Mouse (Mus musculus): ENCODE measurements at regions not wholly inside any gene's neighbourhood (a gene's known extent, or its start where the extent isn't known, plus 50 kb on each side); places are given as distances from the start of the nearest gene placed in this dataset.
A peak's percentile ranks its signal among the peaks of the same experiment; 100 is the strongest.

DNA sequence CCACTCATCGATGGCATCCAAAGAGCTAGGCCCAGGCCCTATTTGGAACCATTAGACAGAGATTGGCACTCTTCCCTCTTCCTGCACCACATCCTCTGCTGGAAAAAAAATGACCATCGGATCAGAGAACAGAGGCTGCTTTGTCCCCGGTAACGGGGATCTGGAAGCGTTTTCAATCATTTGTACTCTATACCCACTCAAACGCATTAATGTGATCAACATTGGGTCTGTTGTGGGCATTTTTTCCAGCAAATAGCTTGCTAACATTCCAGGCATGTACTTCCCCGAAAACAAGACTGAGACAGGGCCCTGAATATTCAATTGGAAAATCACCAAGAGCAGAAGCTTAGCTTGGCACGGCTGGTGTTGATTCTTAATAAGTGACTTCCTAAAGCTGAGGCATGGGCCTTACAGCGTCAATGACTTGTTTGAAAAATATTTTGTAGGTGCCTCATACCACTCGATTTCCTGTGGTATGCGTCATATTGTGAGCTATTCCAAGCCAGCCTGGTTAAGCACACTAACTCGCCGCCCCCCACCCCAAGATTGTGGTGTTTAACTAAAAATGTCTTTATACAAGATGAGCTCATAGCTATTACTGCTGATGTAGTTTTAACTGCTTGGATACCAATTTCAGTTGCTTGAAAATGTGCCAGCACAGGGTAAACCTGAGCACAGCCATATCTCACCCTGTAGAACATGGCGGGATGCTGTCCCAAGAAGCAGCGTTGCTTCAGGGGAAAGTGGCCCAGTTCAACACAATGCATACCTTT lies 308.0 kb downstream of the Spry2 start:
- H3K27ac ChIP-seq, result peak overlapping the region; percentile 85
- no peak for TF ChIP-seq CTCF (IDR thresholded peaks at IDR 0.05)
- H3K4me3 ChIP-seq, result no peak overlapping the region
- DNase-seq (ENCODE audit: extremely low spot score in 1 of 2, low spot score in 2 of 2), result peak in 1 of 2 experiments; percentile 53
- intact Hi-C loops (cut with DNase I), result loop anchor here (1.0 kb wide), 2 partner anchors 144 to 309 kb away; no protein-coding TSS in a partner anchor

DNA sequence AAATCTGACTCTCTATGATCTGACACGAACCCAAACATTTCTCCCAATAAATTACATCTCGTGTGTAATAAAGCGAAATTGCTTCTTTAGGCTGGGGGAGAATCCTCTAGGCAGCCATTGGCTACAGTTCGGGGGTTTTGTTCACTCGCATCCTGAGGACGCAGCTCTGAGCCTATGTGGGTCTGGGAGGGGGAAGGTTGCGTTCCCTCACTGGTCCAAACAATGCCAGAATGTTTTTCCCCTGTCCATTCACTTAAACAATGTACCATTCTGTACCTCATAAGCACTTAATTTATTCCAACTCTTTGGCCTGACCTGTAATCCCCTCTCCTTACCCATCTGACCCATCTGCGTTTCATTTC lies 308.6 kb downstream of the Spry2 start:
- Histone ChIP-seq H3K27ac (peak overlapping the region; percentile 44), H3K4me3 (no peak overlapping the region)
- TF ChIP-seq CTCF (IDR thresholded peaks at IDR 0.05), result no peak
- no peak for DNase-seq (ENCODE audit: extremely low spot score in 1 of 2, low spot score in 2 of 2)
- intact Hi-C loops (cut with DNase I), result loop anchor here (1.0 kb wide), 2 partner anchors 144 to 309 kb away; no protein-coding TSS in a partner anchor

DNA sequence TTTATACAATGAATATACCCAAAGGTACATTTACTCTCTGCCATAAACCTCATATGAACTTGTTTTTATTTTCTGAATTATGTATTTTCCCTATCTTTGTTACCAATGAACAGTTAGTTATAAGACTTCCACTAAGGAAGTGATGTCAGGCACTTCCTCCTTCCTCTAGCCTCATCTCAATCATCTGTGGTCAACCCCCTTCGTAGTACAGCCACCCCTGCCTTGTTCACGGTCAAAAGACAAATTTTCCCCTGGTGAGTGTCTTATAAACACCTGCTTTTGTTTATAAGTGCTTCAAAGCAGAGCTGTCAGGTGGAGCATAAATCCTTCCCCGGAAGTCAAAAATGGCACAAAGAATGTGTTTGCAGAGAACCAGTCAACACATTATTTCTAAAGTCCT lies 312.0 kb downstream of the Spry2 start:
- TF ChIP-seq CTCF (IDR thresholded peaks at IDR 0.05), result no peak
- Histone ChIP-seq H3K4me3 (no peak overlapping the region), H3K27ac (no peak overlapping the region)
- DNase-seq (ENCODE audit: extremely low spot score in 1 of 2, low spot score in 2 of 2), result no peak
- intact Hi-C loops (cut with DNase I), result no loop called here

DNA sequence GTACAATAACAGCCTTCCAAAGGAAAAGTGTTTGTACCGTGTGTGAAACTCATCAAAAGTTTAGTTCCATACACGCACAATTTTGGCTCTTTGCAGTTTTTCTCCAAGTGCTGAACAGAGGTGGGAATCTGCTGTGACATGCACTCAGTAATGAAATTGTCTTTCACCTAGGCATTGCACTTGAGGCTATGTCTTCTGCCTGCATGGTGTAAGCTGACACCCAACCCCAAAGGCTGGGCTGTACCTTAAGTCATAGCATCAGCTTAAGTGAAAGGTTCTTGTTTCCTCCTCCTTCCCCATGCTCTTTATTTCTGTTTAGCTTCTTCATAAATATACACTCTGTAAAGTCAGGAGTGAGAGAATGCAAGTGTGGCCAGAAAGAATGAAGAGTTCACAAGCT lies 313.1 kb downstream of the Spry2 start:
- Histone ChIP-seq H3K4me3 (no peak overlapping the region), H3K27ac (no peak overlapping the region)
- DNase-seq (ENCODE audit: extremely low spot score in 1 of 2, low spot score in 2 of 2), result no peak
- TF ChIP-seq CTCF (IDR thresholded peaks at IDR 0.05), result no peak
- intact Hi-C loops (cut with DNase I), result no loop called here

DNA sequence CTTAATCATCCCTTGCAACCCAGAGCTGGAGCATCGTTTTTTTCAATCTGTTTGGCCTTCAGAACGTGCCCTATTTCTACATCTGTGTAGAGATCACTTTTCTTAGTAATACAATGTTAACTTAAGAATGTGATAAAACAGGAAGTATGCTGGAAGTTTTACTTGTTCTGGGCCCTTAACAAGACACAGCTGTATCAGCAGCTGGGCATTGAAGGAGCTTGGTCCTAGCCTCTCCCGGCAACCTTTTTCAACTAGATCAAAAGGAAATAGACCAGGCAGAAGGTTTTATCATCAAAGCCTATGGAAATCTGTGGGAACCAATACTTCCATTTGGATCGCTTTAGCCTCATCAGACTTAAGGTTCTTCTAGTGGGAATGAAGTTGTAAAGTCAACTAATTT lies 317.9 kb downstream of the Ndfip2 start:
- no peak overlapping the region for H3K27ac ChIP-seq
- no peak for DNase-seq (ENCODE audit: extremely low spot score in 1 of 2, low spot score in 2 of 2)
- TF ChIP-seq CTCF (IDR thresholded peaks at IDR 0.05), result no peak
- intact Hi-C loops (cut with DNase I), result no loop called here
- H3K4me3 ChIP-seq, result no peak overlapping the region

DNA sequence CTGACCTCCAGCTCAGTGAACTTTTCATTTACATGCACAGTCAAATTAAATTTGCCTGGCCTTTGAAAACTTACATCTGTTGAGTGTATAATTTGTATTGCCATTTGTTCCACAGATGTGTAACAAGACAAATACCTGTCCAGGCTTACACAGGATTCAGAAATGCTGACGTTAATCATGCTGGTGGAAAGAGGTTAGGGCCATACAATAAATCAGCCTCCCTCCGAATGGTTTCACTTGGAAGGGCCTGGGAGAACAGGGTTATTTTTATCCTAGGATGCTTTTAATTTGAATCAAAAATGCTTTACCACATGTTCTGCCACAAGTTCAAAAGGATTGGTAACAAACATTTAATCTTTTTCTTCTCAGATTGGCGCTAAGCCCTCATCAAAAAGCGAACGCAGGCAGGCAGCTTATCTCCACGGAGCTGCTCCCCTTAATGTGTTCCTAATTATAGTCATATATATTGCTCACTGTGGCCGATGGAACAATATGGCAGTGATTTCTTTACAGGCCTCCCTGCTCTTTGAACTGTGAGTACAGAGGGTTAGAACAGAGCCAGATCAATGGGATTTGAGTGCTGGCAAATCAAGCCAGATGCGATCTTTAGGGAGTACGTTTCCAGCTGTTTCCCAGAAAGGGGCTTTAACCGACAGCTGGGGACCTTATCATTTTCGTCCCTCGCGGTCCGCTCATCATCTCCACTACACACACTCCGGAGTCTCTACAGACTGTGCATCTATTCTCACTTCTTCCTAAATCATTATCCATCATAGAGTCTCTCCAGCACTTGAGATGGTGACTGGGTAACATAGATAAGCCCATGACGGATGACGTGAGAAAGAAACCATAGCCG lies 313.9 kb downstream of the Ndfip2 start:
- TF ChIP-seq CTCF (IDR thresholded peaks at IDR 0.05), result no peak
- H3K27ac ChIP-seq, result no peak overlapping the region
- no peak for DNase-seq (ENCODE audit: extremely low spot score in 1 of 2, low spot score in 2 of 2)
- no peak overlapping the region for H3K4me3 ChIP-seq
- intact Hi-C loops (cut with DNase I), result no loop called here

DNA sequence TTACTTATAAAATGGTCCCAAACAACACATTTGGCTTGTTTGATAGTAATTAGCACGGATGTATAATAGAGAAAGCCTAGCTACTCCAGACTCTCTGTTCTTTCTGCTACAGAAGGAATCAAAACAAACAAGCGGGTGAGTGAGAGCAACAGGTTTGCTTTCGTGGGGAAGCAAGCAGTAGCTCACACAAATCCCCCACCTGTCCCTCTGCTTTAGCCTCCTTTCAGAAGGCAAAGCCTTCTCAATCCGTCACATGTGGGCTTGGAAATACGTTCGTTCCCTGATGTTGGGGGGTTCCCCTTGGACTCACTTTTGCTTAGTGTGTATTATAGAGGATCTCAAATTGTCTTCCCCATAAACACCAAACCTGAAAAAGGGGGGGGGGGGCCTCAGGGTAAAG lies 311.8 kb downstream of the Ndfip2 start:
- no peak for DNase-seq (ENCODE audit: extremely low spot score in 1 of 2, low spot score in 2 of 2)
- TF ChIP-seq CTCF (IDR thresholded peaks at IDR 0.05), result no peak
- no peak overlapping the region for H3K27ac ChIP-seq
- H3K4me3 ChIP-seq, result no peak overlapping the region
- intact Hi-C loops (cut with DNase I), result no loop called here

DNA sequence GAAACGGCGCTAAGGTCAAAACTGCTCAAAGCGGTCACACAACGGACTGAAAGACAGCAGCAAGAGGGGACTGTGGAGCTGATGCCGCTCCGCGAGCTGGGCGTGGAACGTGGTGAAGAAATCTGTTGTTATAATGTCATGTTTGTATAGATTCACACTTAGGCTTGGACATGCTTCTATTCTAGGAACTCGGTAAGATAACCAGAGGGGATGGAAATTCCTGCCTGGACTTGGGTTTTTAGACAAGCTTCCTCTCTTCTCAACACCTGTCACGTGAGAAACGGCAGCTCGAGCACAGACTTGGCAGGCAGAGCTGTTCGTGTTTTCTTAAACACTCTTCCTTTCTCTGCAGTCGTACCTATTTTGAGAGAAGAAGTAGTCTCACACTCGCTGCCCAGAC lies 307.5 kb downstream of the Ndfip2 start:
- peak overlapping the region; percentile 36 for H3K4me3 ChIP-seq
- intact Hi-C loops (cut with DNase I), result loop anchor here (5.0 kb wide), 1 partner anchor 56 kb away; no protein-coding TSS in a partner anchor
- H3K27ac ChIP-seq, result peak overlapping the region; percentile 63
- peak in 1 of 2 experiments; percentile 35 for DNase-seq (ENCODE audit: extremely low spot score in 1 of 2, low spot score in 2 of 2)
- TF ChIP-seq CTCF (IDR thresholded peaks at IDR 0.05), result no peak

DNA sequence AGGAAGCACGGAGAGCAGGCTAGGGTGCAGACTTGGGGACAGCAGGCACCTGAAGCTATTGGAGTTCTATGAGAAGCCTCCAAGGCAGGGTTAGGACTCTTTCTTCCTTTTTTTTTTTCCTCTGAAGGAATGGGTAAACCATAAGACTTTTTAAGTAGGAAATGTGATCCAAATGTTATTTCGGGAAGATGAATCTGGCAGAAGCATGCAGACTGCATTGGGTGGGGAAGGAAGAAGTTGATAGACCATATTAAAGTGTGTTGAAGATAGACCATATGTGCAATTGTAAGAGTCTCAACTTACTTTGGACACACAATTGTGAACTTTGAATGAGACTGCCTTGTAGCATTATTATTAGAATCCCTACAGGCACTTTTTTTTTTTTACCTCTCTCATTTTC lies 304.5 kb downstream of the Ndfip2 start:
- DNase-seq (ENCODE audit: extremely low spot score in 1 of 2, low spot score in 2 of 2), result no peak
- Histone ChIP-seq H3K27ac (no peak overlapping the region), H3K4me3 (no peak overlapping the region)
- no peak for TF ChIP-seq CTCF (IDR thresholded peaks at IDR 0.05)
- intact Hi-C loops (cut with DNase I), result no loop called here

DNA sequence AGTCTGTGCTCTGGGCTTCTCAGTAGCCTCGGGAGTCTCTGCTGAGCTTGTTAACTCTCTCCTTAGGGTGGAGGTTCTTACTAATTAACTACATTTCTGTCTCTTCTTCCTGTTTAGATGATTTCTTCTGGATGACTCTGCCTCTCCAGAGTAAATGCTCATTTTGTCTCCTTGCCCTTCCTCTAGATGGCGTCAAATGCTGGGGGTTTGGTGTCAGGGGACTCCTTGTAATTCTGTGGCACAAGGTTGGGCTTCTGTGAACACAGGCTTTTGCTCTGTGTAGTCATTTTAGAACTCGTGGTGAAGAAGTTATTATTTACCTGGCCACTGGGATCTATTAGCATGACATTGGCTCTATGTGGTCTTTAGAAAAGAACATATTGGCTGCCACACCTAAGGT lies 298.4 kb downstream of the Ndfip2 start:
- no peak for DNase-seq (ENCODE audit: extremely low spot score in 1 of 2, low spot score in 2 of 2)
- peak; percentile 28 for TF ChIP-seq CTCF (IDR thresholded peaks at IDR 0.05)
- Histone ChIP-seq H3K4me3 (no peak overlapping the region), H3K27ac (no peak overlapping the region)
- intact Hi-C loops (cut with DNase I), result loop anchor here (5.0 kb wide), 1 partner anchor 340 kb away; the partner anchor contains the start of gene Spry2

DNA sequence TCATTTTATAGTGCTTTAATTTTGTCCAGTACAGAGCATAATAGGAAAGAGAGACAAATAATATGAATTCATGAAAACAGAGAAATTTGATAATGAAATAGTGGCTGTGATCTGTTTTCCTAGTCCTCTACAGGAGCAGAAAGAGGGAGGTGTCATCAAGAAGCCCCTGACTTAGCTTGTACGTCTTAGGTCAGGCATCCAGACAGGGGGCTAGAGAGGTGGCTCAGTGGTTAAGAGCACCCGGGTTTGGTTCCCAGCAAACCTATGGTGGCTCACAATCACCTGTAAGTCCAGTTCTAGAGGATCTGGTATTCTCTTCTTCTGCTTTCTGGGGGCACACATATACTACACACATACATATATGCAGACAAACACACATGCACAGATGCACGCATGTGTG lies 285.7 kb downstream of the Ndfip2 start:
- Histone ChIP-seq H3K27ac (no peak overlapping the region), H3K4me3 (no peak overlapping the region)
- TF ChIP-seq CTCF (IDR thresholded peaks at IDR 0.05), result no peak
- DNase-seq (ENCODE audit: extremely low spot score in 1 of 2, low spot score in 2 of 2), result no peak
- intact Hi-C loops (cut with DNase I), result no loop called here

DNA sequence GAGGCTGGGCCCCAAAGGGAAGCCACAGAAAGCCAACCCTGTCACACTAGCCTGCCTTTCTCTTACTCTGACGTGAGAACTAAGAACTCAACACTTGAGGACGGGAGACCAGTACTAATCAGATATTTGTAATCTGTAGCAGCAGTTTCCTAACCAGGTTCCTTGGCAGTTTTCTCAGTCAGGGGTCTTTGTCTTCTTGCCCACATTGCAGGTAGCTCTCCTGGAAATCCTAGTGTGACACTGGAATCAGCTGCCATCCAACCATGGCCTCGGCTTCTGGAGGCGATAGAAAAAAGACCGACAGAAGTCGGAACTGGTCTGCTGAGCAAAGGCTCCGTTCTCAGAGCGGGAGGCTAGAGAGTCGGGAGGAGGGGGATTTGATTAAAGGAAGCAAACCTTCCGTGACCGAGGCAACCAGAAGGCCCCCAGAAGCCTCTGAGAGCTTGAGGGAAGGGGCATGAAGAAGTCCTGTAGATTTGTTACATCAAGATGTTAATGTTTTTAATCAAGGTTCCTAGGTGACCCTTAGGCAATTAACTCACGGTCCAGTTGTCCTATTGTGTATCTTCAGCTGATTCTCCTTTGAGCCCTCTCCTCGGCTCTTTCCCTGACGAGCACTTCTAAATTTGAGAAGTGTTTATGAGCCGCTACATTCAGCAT lies 284.2 kb downstream of the Ndfip2 start:
- intact Hi-C loops (cut with DNase I), result no loop called here
- Histone ChIP-seq H3K27ac (no peak overlapping the region; the same call in 1 of the 2 replicates), H3K4me3 (peak overlapping the region; percentile 5; the same call in 1 of the 2 replicates)
- DNase-seq (ENCODE audit: extremely low spot score in 1 of 2, low spot score in 2 of 2), result no peak
- TF ChIP-seq CTCF (IDR thresholded peaks at IDR 0.05), result no peak
